Mouse (Mus musculus) CH12.LX (cell line): ENCODE results near the gene Ascc1. TPM values are rescaled to one million over a fixed set of nuclear protein-coding genes. Genes with fewer than 3 reads are reported as not detected.

Experiments
- DNase-seq: peaks from one replicate; pipeline ENCODE4 v3.0.0-alpha.2; 2013; ENCODE audit errors: extremely low read depth
- H3K27ac ChIP-seq: 2 replicates; pipeline ENCODE4 v1.5.1; 2012; ENCODE audit warnings: low read depth, mild to moderate bottlenecking, control low read depth, moderate library complexity; ENCODE audit not compliant: insufficient read depth
- H3K27me3 ChIP-seq: replicated peaks from 2 replicates; pipeline ENCODE3; 2012; ENCODE audit warnings: inconsistent platforms
- H3K36me3 ChIP-seq, 2 experiments: replicated peaks in 1 of 2; 2 replicates each; pipeline versions ENCODE3 to v1.6.1; 2012; ENCODE audit warnings: inconsistent platforms in 1 of 2, low read length in 1 of 2, mild to moderate bottlenecking in 1 of 2, mixed read lengths in 1 of 2, moderate library complexity in 1 of 2; ENCODE audit not compliant: control insufficient read depth in 1 of 2, insufficient read depth in 1 of 2
- H3K4me1 ChIP-seq, 2 experiments: 2 replicates each; pipeline ENCODE4 v1.6.1; 2012; ENCODE audit warnings: inconsistent platforms in 1 of 2, moderate library complexity in 1 of 2; ENCODE audit not compliant: insufficient read depth in 2 of 2, control insufficient read depth in 1 of 2
- H3K4me2 ChIP-seq: 2 replicates; pipeline ENCODE4 v1.6.1; 2012; ENCODE audit warnings: low read depth, mild to moderate bottlenecking, control low read depth; ENCODE audit not compliant: poor library complexity, insufficient read depth, severe bottlenecking
- H3K4me3 ChIP-seq, 3 experiments: fragments of 150-350 bp in 1 of 3; sonication (generic) in 1 of 3; replicated peaks in 1 of 3; 2 replicates each; pipeline versions ENCODE3 to v1.5.1; 2011 to 2012; ENCODE audit warnings: low read depth in 2 of 3, low read length in 2 of 3, mild to moderate bottlenecking in 2 of 3, moderate library complexity in 2 of 3, control low read depth in 1 of 3, improper control_type of control experiment in 1 of 3, inconsistent platforms in 1 of 3, mixed read lengths in 1 of 3; ENCODE audit not compliant: poor library complexity in 1 of 3
- H3K79me2 ChIP-seq: replicated peaks from 2 replicates; pipeline ENCODE4 v1.6.1; 2012; ENCODE audit warnings: mild to moderate bottlenecking, moderate library complexity; ENCODE audit not compliant: control insufficient read depth, poor library complexity, insufficient read depth, severe bottlenecking; ENCODE audit errors: extremely low read depth
- H3K9ac ChIP-seq: 2 replicates; pipeline ENCODE4 v1.6.1; 2012; ENCODE audit warnings: low read depth, mild to moderate bottlenecking, control low read depth, moderate library complexity; ENCODE audit not compliant: insufficient read depth
- H3K9me3 ChIP-seq: replicated peaks from 2 replicates; pipeline ENCODE3; 2012; ENCODE audit warnings: low read length, inconsistent platforms, mixed read lengths
- CHD2 ChIP-seq: IDR thresholded peaks from 2 replicates; pipeline ENCODE4 v1.6.1; 2011; ENCODE audit warnings: low read length, improper control_type of control experiment
- CTCF ChIP-seq, 2 experiments: IDR thresholded peaks in 1 of 2; conservative IDR thresholded peaks in 1 of 2; 2 replicates each; pipeline ENCODE4 v1.5.1; 2011 to 2012; ENCODE audit warnings: low read depth in 2 of 2, low read length in 2 of 2, improper control_type of control experiment in 1 of 2, inconsistent platforms in 1 of 2, mild to moderate bottlenecking in 1 of 2, moderate library complexity in 1 of 2
- E2F4 ChIP-seq: IDR thresholded peaks from 2 replicates; pipeline ENCODE4 v1.6.1; 2011; ENCODE audit warnings: low read depth, low read length, improper control_type of control experiment; ENCODE audit not compliant: insufficient replicate concordance
- ELF1 ChIP-seq: IDR thresholded peaks from 2 replicates; pipeline ENCODE4 v1.6.1; 2014; ENCODE audit warnings: low read depth, mild to moderate bottlenecking, inconsistent platforms, low read length, improper control_type of control experiment
- EP300 ChIP-seq: IDR thresholded peaks from 2 replicates; pipeline ENCODE4 v1.6.1; 2011; ENCODE audit warnings: low read length, improper control_type of control experiment
- GABPA ChIP-seq: IDR thresholded peaks from 2 replicates; pipeline ENCODE4 v1.6.1; 2012; ENCODE audit warnings: low read depth, low read length, improper control_type of control experiment, inconsistent platforms; ENCODE audit not compliant: insufficient replicate concordance
- HCFC1 ChIP-seq: IDR thresholded peaks from 2 replicates; pipeline ENCODE4 v1.6.1; 2012; ENCODE audit warnings: low read depth, mild to moderate bottlenecking, inconsistent platforms, low read length, improper control_type of control experiment
- IRF4 ChIP-seq: IDR thresholded peaks from 2 replicates; pipeline ENCODE4 v1.6.1; 2014; ENCODE audit warnings: low read depth, mild to moderate bottlenecking, inconsistent platforms, low read length, improper control_type of control experiment
- JUN ChIP-seq: IDR thresholded peaks from 2 replicates; pipeline ENCODE4 v1.6.1; 2011; ENCODE audit warnings: low read depth, mild to moderate bottlenecking, low read length, improper control_type of control experiment, moderate library complexity; ENCODE audit not compliant: insufficient read depth
- JUND ChIP-seq: conservative IDR thresholded peaks from 2 replicates; pipeline ENCODE4 v1.6.1; 2011; ENCODE audit warnings: low read depth, low read length, improper control_type of control experiment
- MAX ChIP-seq: IDR thresholded peaks from 2 replicates; pipeline ENCODE4 v1.6.1; 2011; ENCODE audit warnings: low read length, improper control_type of control experiment
- MAZ ChIP-seq: IDR thresholded peaks from 2 replicates; pipeline ENCODE4 v1.6.1; 2012; ENCODE audit warnings: low read depth, mild to moderate bottlenecking, inconsistent platforms, low read length, improper control_type of control experiment, moderate library complexity
- PAX5 ChIP-seq: IDR thresholded peaks from 2 replicates; pipeline ENCODE4 v1.6.1; 2012; ENCODE audit warnings: low read length, inconsistent platforms, mixed read lengths
- POLR2A ChIP-seq: IDR thresholded peaks from 2 replicates; pipeline ENCODE4 v1.6.1; 2011; ENCODE audit warnings: low read depth, mild to moderate bottlenecking, improper control_type of control experiment, low read length
- RCOR1 ChIP-seq: conservative IDR thresholded peaks from 2 replicates; pipeline ENCODE4 v1.6.1; 2012; ENCODE audit warnings: low read depth, mild to moderate bottlenecking, inconsistent platforms, low read length, improper control_type of control experiment
- SIN3A ChIP-seq: IDR thresholded peaks from 2 replicates; pipeline ENCODE4 v1.6.1; 2012; ENCODE audit warnings: low read length, improper control_type of control experiment, inconsistent platforms
- TCF12 ChIP-seq: IDR thresholded peaks from 2 replicates; pipeline ENCODE4 v1.6.1; 2014; ENCODE audit warnings: low read depth, mild to moderate bottlenecking, inconsistent platforms, low read length, improper control_type of control experiment
- UBTF ChIP-seq: IDR thresholded peaks from 2 replicates; pipeline ENCODE4 v1.6.1; 2012; ENCODE audit warnings: low read depth, mild to moderate bottlenecking, inconsistent platforms, low read length, improper control_type of control experiment, moderate library complexity
- USF2 ChIP-seq: conservative IDR thresholded peaks from 2 replicates; pipeline ENCODE4 v1.6.1; 2011; ENCODE audit warnings: low read depth, low read length, improper control_type of control experiment
- ZC3H11A ChIP-seq: IDR thresholded peaks from 2 replicates; pipeline ENCODE4 v1.6.1; 2012; ENCODE audit warnings: low read depth, mild to moderate bottlenecking, inconsistent platforms, low read length, improper control_type of control experiment
- ZKSCAN1 ChIP-seq: IDR thresholded peaks from 2 replicates; pipeline ENCODE4 v1.6.1; 2012; ENCODE audit warnings: low read depth, inconsistent platforms, low read length, improper control_type of control experiment, borderline replicate concordance
- ZNF384 ChIP-seq: IDR thresholded peaks from 2 replicates; pipeline ENCODE4 v1.6.1; 2012; ENCODE audit warnings: low read depth, low read length, improper control_type of control experiment, inconsistent platforms
- dilution Hi-C: fragments of 300-500 bp; cut with MboI; formaldehyde crosslinking; loops from 2 replicates; pipeline ENCODE4 v1.14.3; 2020; ENCODE audit warnings: low sequenced_read_pairs; ENCODE audit not compliant: extremely low pct_unique_long_range_greater_than_20kb, extremely low pct_ligation_motif_present
- in situ Hi-C: fragments of 300-500 bp; cut with MboI; formaldehyde crosslinking; loops from 3 replicates; pipeline ENCODE4 v1.14.3; 2019; ENCODE audit warnings: low sequenced_read_pairs, low pct_ligation_motif_present, low pct_unique_long_range_greater_than_20kb, mixed read lengths
- polyA plus RNA-seq: library from polyadenylated mRNA; unstranded; fragments of >175 nt; gene quantifications from 2 replicates; pipeline ENCODE4 v1.2.1, GENCODE M21; 2012; ENCODE audit warnings: low read depth; ENCODE audit not compliant: insufficient read length
- total RNA-seq, 2 experiments: library from RNA; depleted of rRNA; stranded (reverse); fragments of 300-350 nt in 1 of 2; fragments of >200 nt in 1 of 2; gene quantifications; 2 replicates each; pipeline ENCODE4 v1.2.3; 2012 to 2014

The Ascc1 gene
- total and polyA plus RNA-seq, 3 experiments: 20.1 to 25.5 (median 25.4) TPM

- H3K27me3 ChIP-seq: no peaks in the 10 kb centered on the region
- H3K9me3 ChIP-seq: no peaks in the 10 kb centered on the region
- dilution Hi-C loops (no loop called here), in situ Hi-C loops (loop anchor here (10.0 kb wide), 1 partner anchor 226 kb away; no protein-coding TSS in a partner anchor)
- peaks cover 17 to 28% of the 10 kb centered on the region in 2 experiments for H3K4me1 ChIP-seq
- H3K79me2 ChIP-seq: peaks cover 3% of the 10 kb centered on the region
- DNase-seq: no peak
- TF ChIP-seq ZC3H11A (no peak), POLR2A (no peak), SIN3A (no peak), E2F4 (no peak), HCFC1 (no peak), ELF1 (no peak), CTCF (conservative IDR thresholded peaks at IDR 0.05 in 1 of 2, IDR thresholded peaks at IDR 0.05 in 1 of 2; ENCODE audit: low read depth in 2 of 2, low read length in 2 of 2) (no peak), RCOR1 (no peak), USF2 (no peak), ZNF384 (0 out of 2 replicates have a peak, but pooled peaks have one; percentile 19), MAZ (no peak), IRF4 (peak; percentile 55; the same call in 1 of the 2 replicates), UBTF (no peak), EP300 (peak; percentile 73), JUND (no peak)
- H3K4me2 ChIP-seq: no peak overlapping the region; the same call in 1 of the 2 replicates
- H3K36me3 ChIP-seq: peaks cover 13 to 57% of the 10 kb centered on the region in 2 experiments
- H3K27ac ChIP-seq: no peak overlapping the region
- no peak overlapping the region for H3K9ac ChIP-seq
- no peak overlapping the region for H3K4me3 ChIP-seq
These were observed 6.5 kb downstream of the Ascc1 start for GRCm38 (mm10) chr10:60009115-60009514.

DNA sequence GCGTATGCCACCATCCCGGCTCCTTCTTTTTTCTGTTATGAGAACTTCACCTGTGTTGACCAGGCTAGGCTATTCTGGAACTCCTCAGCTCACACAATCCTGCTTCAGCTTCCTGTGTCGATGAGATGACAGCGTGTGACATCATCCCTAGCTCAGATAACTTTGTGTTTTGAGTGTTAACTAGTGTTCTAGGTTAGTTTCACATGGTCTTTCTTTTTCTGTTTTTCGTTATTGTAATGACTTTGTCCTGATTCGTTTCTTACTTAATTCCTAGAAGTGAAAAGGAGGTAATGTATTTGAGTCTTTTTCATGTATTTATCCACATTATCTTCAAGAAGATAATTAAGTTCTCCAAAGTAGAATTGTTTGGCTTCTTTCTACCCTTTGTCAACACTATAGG is 13.6 kb downstream of the Ascc1 start:
- in situ Hi-C loops: no loop called here

More for the DNA sequence above, 13.6 kb downstream of the Ascc1 start:
- H3K36me3 ChIP-seq: peaks cover 40 to 83% of the 10 kb centered on the region in 2 experiments
- no peak for DNase-seq
- peaks cover 0 to 8% of the 10 kb centered on the region in 2 experiments; a peak in 2 of 4 replicates for H3K4me1 ChIP-seq
- no peak for TF ChIP-seq MAZ
- TF ChIP-seq USF2: no peak
- TF ChIP-seq EP300: no peak
- TF ChIP-seq TCF12: no peak
- TF ChIP-seq GABPA: no peak
- TF ChIP-seq IRF4: no peak; the same call in 1 of the 2 replicates
- TF ChIP-seq PAX5: no peak
- TF ChIP-seq ZC3H11A: no peak
- no peak for TF ChIP-seq MAX
- TF ChIP-seq ZNF384: no peak
- peak; percentile 79 for TF ChIP-seq JUND
- TF ChIP-seq ZKSCAN1: no peak
- TF ChIP-seq CHD2: no peak
- peak; percentile 55 for TF ChIP-seq JUN
- H3K9ac ChIP-seq: no peak overlapping the region
- no peaks in the 10 kb centered on the region for H3K79me2 ChIP-seq
- H3K27ac ChIP-seq: peak overlapping the region; percentile 27
- peak overlapping the region; percentile 4; the same call in 1 of the 2 replicates for H3K4me2 ChIP-seq
- dilution Hi-C loops: no loop called here
- H3K9me3 ChIP-seq: no peaks in the 10 kb centered on the region
- no peak overlapping the region for H3K4me3 ChIP-seq
- H3K27me3 ChIP-seq: no peaks in the 10 kb centered on the region
